Mouse (Mus musculus) heart, postnatal 0 days (tissue): ENCODE data around the gene Lenep.

Experiments
- CTCF ChIP-seq: IDR thresholded peaks from 2 replicates; pipeline ENCODE4 v1.5.1; 2016; ENCODE audit warnings: antibody characterized with exemption, control low read depth, low read depth
- EP300 ChIP-seq: IDR thresholded peaks from 2 replicates; pipeline ENCODE4 v1.6.1; 2016; ENCODE audit warnings: antibody characterized with exemption, low read depth

DNA sequence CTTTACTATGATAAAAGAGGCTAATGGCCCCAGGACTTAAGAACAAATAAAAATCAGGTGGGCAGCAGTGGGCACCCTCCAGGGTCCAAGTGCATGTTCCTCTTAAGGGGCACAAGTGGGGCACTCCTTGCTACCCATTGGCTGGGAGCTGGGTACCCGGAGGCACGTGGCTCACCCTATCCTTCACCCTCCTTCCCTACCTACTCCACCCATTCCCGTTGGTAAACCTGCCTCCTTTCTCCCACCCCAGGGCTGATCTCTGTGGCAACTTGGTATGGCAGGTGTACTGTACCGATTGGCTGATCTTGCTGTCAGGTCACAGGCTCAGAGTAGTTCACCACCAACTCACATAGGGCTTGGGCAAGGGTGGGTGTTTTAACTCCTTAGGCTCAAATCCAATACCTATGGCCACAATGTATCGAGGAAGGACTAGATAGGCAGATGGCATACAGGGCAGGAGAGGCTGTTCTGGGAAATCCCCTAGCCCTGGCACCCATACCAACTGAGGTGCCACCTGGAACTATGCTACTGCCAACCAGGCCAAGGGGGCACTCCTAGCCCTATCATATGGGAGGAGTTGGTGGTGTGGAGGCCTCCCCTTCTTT is 18.8 kb downstream of the Lenep start:
- no peak for TF ChIP-seq CTCF
- TF ChIP-seq EP300: no peak
